Mouse (Mus musculus) gastrocnemius, postnatal 25 days (tissue): Measurements from ENCODE around the gene Gm10382. TPM values are rescaled to one million over a fixed set of nuclear protein-coding genes. Genes with fewer than 3 reads are reported as not detected.

ENCODE experiments used
- DNase-seq: peaks from one replicate; pipeline ENCODE4 v3.0.0; 2022
- long read RNA-seq, 2 experiments: library from polyadenylated mRNA; stranded (forward); transcript quantifications; one replicate each; pipeline ENCODE4 v2.0.0; 2021
- total RNA-seq, 2 experiments: library from RNA; stranded (reverse); gene quantifications; 1 replicate in 1 of 2; 2 replicates in 1 of 2; pipeline ENCODE4 v1.2.3; 2021

The Gm10382 gene
- total RNA-seq: not detected
- long read RNA-seq, experiment 1: 0 reads
- long read RNA-seq, experiment 2: 0 reads

DNA sequence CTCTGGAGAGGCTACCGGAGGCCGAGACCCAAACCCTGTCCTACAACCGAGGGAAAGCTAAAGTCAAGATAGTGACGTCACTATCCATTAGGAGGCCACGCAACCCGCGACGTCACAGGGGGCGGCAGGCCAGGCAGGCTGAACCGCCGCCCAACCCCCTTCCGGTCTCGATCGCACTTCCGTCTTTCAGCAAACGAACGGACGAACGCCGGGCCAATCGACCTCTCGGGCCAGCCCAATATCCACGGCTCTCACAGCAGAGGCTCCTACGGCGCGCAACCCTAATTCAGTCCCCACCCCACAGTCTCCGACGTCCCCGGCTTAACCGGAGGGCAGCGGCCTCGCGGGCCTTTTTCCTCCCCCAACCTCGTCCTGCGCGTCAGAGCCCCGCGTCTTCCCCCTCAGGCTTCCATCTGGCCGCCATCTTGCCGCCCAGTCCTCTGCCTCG is at the start of gene Gm10382:
Gene Gm10382, plus strand, starts transcription at position 192 of the 448 bp plus-strand sequence.
- DNase-seq: peak; percentile 82

DNA sequence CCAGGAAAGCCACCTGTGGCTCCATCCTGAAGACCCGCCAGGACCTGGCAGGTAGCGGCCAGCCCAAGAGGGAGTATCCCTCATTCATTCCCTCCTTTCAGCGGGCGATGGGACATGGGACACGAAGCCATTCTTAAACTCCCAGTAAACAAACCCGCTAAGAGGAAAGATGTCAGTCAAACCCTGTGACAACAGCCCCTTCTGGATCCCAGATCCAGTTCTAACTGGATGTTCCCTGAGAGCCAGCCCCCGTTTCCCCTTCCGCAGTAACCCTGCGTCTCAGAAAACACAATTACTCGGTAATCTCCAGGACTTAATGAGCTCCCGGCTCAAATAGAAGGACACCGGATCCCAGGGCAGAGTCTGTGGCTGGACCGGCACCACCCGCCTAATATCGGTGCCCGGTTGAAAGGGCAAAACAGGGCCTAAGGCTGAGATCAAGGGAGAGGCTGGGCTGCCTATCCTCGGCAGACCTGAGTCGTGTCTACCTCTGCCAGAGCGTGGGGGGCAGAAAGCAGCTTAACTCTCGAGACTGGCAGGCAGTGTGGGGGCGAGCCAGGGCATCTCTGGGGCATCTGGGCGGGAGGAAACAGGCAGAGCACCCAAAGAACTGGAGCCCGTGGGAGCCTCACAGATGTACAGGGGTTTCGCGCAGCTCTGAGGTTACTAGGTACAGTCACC is 49.1 kb upstream of the Gm10382 start:
- DNase-seq: no peak

DNA sequence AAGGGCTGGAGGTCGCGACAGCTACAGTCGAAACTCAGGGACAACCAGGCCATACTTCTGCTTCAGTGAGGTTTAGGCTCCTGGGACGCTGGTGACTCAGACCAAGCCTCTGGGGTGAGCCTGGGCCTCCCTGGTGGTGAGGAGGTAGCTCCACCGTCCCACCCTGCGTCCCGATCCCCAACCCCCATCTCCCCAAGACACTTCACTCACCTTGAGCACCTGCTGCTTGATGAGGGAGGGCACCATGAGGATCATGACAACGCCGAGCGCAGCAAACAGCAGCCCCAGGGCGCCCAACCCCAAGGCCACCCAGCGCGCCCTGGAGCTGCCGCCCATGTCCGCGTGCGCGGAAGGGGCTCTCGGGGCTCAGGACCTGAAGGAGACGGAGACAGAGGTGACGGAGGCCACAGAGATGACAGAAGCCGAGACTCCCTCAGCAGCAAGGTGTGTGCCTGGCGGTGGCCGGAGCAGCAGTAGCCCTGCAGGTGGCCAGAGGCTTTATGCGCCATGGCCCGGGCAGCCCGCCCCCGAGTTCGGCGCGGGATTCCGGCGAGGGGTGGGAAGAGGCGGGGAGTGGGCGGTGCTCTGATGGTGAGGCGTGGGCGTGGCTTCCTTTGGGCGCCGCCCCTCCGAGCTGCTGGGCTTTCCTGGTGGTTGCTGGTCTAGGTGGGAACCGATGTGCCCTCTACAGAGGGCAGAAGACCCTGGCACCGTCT is 48.4 kb upstream of the Gm10382 start, which contains the start of gene Scarb1:
Gene Scarb1, minus strand, starts transcription at position 548 of the 716 bp plus-strand sequence.
- peak; percentile 80 for DNase-seq

DNA sequence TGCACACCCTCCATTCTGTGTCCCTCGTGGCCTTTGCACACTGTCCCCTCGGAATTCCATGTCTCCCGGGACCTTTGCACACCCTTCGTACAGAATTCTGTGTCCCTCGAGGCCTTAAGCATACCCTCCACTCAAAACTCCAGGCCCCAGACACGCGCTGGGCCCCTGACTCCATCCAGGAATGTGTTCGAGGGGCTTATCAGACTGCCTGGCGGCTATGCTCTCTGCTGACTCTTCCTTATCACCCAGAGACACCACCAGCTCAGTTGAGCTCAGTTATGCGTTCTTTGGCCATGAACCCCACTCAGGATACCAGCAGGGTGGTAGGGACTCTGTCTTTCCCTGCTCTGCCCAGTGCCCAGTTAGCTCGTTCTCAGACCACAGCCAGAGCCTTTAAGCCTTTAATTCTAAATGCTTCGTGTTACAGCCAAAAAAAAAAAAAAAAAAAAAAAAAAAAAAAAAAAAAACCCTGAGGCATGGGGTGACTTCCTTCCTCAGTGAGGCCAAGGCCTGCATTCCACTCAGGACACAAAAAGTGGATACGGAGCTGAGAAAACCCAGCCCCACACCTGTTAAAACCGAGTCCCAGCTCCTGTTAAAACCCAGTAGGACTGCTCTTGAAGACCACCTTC is 47.5 kb upstream of the Gm10382 start:
- no peak for DNase-seq

DNA sequence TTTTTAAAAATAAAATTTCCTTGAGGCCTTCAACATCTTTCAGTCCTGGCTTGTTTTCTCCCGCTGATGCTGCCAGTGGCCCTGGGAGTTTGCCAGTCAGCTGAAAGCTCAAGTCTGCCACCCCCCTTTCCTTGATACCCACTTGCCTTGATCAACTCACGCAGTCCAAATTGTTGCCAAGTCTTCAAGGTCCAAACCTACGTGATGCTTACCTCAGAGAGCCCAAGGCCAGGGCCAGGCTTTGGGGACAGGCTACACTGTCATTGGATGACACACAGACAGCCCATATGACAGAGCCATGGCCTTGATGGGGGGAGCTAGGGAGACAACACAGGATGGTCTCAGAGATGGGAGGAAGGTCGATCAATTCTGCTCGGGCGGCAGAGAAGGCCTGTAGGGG is 44.8 kb upstream of the Gm10382 start:
- no peak for DNase-seq

GRCm38 (mm10) chr5:125348067-125348466 is 41.1 kb upstream of the Gm10382 start:
- no peak for DNase-seq

DNA sequence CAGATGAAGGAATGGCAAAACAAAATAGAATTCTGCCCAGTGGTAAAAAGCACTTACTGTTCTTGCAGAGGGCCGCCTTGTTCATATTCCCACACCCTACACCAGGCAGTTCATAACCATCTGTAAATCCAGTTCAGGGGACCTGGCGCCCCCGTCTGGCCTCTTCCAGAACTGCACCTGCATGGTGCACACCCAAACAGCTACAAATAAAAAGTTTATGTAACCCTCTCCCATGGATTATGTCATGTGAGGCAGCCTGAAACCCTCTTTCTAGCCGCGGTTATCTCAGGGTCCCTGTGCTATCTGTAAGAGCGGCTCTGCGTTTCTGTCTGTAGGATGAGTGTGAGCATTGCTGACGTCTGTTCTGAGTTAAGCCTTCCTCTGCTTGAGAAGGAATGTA is 40.6 kb upstream of the Gm10382 start:
- DNase-seq: no peak

DNA sequence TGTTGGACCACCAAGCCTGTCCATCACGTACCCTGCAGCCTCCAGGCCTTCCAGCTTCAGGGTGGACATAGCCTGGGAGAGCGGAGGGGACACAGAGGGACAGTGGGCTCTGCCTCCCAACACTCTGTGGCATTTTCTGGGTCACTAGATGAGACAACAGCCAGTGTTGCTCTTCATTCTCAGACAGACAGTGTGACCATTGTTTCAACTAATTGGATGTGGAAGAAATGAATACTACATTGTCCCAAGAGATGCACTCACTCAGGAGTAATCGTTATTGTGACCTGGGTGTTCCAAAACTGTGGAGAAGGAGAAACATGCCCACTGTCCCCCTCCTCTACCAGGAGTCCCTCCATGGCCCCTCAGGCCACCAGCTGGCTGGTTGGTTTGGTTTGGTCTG is 39.7 kb upstream of the Gm10382 start:
- no peak for DNase-seq

DNA sequence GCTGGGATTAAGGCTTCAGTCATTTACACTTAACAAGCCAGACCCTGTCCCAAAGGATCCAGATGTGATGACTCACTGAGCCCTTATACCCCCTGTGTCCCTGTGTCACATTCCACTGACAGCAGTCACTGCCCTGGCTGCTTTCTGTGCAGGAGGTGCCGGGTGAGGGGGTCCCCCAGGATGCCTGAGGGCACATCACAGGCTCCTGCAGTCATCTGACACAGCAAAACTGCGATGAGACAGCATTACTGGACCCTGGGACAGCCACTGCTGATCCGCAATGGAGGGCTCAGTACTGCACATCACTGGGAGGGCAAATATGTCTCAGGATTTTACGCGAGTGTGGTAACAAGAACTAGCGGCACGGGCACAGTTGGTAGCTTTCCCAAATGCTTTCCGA is 38.1 kb upstream of the Gm10382 start:
- no peak for DNase-seq

- DNase-seq: no peak
Observed at GRCm38 (mm10) chr5:125351939-125352338, 37.2 kb upstream of the Gm10382 start.

- DNase-seq: no peak
Observed at GRCm38 (mm10) chr5:125352781-125353294, 36.3 kb upstream of the Gm10382 start.

DNA sequence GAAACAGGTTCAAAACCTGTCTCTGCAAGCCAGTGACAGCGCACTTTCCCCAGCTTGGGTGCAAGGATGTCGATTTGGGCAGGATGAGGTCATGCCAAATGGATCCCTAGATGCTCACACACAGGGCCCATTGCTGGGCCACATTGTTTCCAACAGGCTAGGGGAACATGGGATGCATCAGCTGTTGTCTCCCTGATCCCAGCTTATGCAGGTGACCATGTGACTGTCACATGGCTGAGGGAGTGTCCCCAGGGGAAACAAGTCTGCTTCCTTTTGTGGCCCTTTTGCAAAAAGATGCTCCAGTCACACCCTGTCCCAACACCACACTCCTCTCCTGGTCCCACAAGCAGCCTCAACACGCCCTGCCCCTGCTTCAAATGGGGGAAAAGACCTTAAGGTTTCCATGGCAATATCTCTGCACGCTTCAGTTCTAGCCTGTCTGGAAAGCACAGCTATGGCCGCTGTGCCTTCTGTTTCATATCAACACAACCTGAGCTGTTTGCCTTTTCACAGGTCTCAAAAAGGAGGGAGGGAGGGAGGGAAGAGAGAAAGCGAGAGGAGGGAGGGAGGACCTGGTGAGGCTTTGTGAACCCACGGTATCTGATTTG is 34.1 kb upstream of the Gm10382 start:
- DNase-seq: no peak

DNA sequence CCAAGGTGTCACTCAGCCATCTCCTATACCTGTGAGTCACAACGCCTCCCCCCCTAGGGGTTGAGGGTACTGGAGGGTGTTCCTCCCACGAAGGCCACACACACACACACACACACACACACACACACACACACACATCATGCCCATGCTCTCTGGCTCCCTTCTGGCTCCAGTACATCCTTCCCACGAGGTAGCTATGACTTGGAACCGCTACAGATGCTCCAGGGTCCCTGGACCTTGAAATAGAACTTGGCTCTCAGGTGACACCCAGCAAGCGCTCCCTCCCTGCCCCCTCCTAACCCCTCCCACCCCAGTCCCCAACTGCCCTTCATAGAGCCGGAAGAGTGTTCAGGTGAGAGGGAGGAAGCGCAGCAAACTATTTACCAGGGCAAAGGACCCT is 33.5 kb upstream of the Gm10382 start:
- DNase-seq: no peak

- no peak for DNase-seq
Observed at GRCm38 (mm10) chr5:125357543-125358269, 31.4 kb upstream of the Gm10382 start.

GRCm38 (mm10) chr5:125358270-125358608 is 30.9 kb upstream of the Gm10382 start:
- DNase-seq: no peak

DNA sequence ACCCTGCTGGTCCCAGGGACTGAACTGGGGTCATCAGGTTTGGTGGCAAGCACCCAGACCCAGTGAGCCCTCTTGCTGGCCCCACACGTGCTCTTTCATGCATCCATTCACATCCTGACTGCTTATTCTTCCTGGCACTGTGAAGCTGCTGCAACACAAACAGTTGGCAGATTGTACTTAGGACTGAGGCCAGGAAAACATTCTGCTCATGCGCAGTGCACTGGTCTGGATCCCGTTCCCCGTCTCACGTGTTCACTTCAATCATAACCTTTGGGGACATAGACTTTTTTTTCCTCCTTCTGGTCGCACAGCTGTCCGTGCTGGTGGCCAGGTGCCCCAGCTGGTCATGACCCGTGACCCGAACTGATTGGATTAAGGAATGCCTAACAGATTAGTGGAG is 28.6 kb upstream of the Gm10382 start:
- DNase-seq: no peak

GRCm38 (mm10) chr5:125360981-125361510 is 28.1 kb upstream of the Gm10382 start:
- DNase-seq: no peak

- no peak for DNase-seq
Observed at GRCm38 (mm10) chr5:125363894-125364293, 25.2 kb upstream of the Gm10382 start.

DNA sequence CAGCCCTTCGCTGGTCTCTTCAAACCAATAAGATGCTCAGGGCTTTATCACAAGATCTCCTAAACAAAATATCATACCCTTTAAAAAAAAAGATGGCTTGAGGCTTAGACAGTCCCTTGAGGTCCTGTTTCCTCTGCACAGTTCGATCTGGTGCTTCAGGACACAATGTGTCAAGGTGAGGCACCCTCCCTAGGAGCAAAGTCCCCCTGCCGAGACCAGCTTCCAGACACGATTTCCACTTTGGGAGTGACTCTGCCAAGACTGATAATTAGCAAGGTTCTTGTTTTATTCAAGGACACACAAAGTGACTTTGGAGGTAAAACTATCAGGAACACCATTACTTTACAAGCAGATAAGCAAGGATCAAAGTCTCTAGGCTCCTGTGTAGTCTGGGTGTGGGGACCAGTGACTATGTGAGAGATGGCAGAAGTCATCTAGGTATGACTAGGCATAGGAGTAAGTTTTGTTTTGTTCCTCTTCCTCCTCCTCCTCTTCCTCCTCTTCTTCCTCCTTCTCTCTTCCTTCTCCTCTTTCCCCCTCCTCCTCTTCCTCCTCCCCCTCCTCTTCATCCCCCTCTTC is 24.2 kb upstream of the Gm10382 start:
- DNase-seq: no peak

- no peak for DNase-seq
Observed at GRCm38 (mm10) chr5:125368156-125368555, 21.0 kb upstream of the Gm10382 start.

GRCm38 (mm10) chr5:125368568-125368967 is 20.6 kb upstream of the Gm10382 start:
- no peak for DNase-seq
